Comparison of ENCODE assay signal across 8 mouse cellular contexts in the genomic region with DNA sequence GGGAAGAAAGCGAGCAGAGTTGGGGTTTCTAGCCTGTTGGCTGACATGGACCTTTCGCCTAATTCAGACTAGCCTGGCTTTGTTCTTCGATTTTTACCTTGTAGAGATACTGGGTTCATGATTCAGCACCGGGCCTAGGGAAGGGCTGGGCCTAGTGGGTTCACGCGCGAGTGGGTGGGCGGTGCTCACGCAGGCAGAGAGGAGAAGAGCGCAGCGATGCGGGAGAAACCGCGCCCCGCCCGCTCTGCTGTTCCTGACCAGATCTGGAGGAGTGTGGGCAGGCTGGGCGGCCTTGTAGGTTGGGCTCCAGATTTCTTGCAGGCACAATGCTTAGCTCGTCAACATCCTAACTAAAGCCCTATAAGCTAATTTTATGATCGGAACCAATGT. TPM values are rescaled to one million over a fixed set of nuclear protein-coding genes. Genes with fewer than 3 reads are reported as not detected.
DNase-seq lines count a peak whose midpoint lies in the region; ATAC-seq and TF ChIP-seq lines count a peak whose summit lies in the region.

No protein-coding gene starts in this region.

- peak overlapping the region; percentile 64 for H3K4me3 ChIP-seq in neural tube, embryonic 15.5 days (replicated peaks)
- H3K4me3 ChIP-seq in thymus, adult 2 months (ENCODE audit: control insufficient read depth, insufficient read depth, low read length): no peak overlapping the region

- H3K4me1 ChIP-seq in neural tube, embryonic 15.5 days: peaks cover 24% of the 10 kb centered on the region
- H3K4me1 ChIP-seq in thymus, adult 2 months (replicated peaks; ENCODE audit: control insufficient read depth, insufficient read depth, low read length): 0 out of 2 replicates have a peak, but pooled peaks cover 3% of the 10 kb centered on the region

- peak overlapping the region; percentile 85 for H3K9ac ChIP-seq in neural tube, embryonic 15.5 days (replicated peaks)

- no peak for TF ChIP-seq CTCF in thymus, adult 2 months (IDR thresholded peaks at IDR 0.05; ENCODE audit: borderline replicate concordance, control insufficient read depth, extremely low read depth, insufficient read depth, low read length, poor library complexity)

- peak; percentile 26 for DNase-seq in adrenal gland, postnatal 14 days
- DNase-seq in adrenal gland, postnatal 25 days: no peak
- peak; percentile 85 to 86 for DNase-seq in cerebellum, postnatal 14 days
- peak; percentile 85 to 91 for DNase-seq in frontal cortex, postnatal 36 days (ENCODE audit: low spot score in 2 of 2)
- peak; percentile 89 to 95 for DNase-seq in left cerebral cortex, postnatal 25 days (ENCODE audit: low spot score in 2 of 2)
- no peak for DNase-seq in thymus, adult 2 months
- no peak for DNase-seq in gastrocnemius, postnatal 36 days

- H3K27me3 ChIP-seq in neural tube, embryonic 15.5 days (replicated peaks): no peaks in the 10 kb centered on the region
- H3K27me3 ChIP-seq in thymus, adult 2 months (ENCODE audit: control insufficient read depth, insufficient read depth, low read length): no peaks in the 10 kb centered on the region

- 17% methylated on average over 19 of the region's 19 CpGs for WGBS in neural tube, embryonic 15.5 days
- 77% methylated on average over 19 of the region's 19 CpGs for WGBS in thymus, adult 2 months

- peak overlapping the region; percentile 97 for H3K27ac ChIP-seq in neural tube, embryonic 15.5 days (replicated peaks)
- no peak overlapping the region for H3K27ac ChIP-seq in thymus, adult 2 months (ENCODE audit: control insufficient read depth, insufficient read depth, low read length)

- intact Hi-C loops in left cerebral cortex, postnatal 25 days (cut with DNase I): no loop called here
- intact Hi-C loops in gastrocnemius, postnatal 36 days (cut with DNase I): no loop called here

- no peaks in the 10 kb centered on the region for H3K36me3 ChIP-seq in neural tube, embryonic 15.5 days
- no peaks in the 10 kb centered on the region for H3K36me3 ChIP-seq in thymus, adult 2 months (ENCODE audit: control insufficient read depth, insufficient read depth, low read length)

- no peaks in the 10 kb centered on the region for H3K9me3 ChIP-seq in neural tube, embryonic 15.5 days (replicated peaks)

- peak overlapping the region; percentile 68 for H3K4me2 ChIP-seq in neural tube, embryonic 15.5 days

- no peak for TF ChIP-seq POLR2A in thymus, adult 2 months (IDR thresholded peaks at IDR 0.05; ENCODE audit: control insufficient read depth, extremely low read depth, insufficient read depth, low read length, poor library complexity)

- peak; percentile 89 for ATAC-seq in neural tube, embryonic 15.5 days (ENCODE audit: low FRiP score)

RNA-seq across cellular contexts. Expression of gene Map4k5, which starts 15.5 kb away (rescaled TPM):
- total RNA-seq in adrenal gland, postnatal 14 days (2021): 31.4 and 34.4 TPM in 2 replicates
- 35.4 and 37.4 TPM in 2 replicates for total RNA-seq in adrenal gland, postnatal 25 days (2021)
- total RNA-seq in left cerebral cortex, postnatal 25 days (2021): 10 to 100 TPM; 41.7 to 46.2 TPM
- polyA plus RNA-seq in neural tube, embryonic 15.5 days (2015; fragmentation: Nextera tagmentation; extraction: Ambion mirVana): 25.4 and 25.8 TPM in 2 replicates
- polyA plus RNA-seq in thymus, adult 2 months (2012; rRNA removed): 11.3 and 17.1 TPM in 2 replicates
- 10 to 100 TPM; 18.2 to 20.5 TPM for total RNA-seq in gastrocnemius, postnatal 36 days (2021)

RNA-seq across cellular contexts. Expression of gene Atl1, which starts 16.1 kb away (rescaled TPM):
- total RNA-seq in adrenal gland, postnatal 14 days (2021): 5.4 and 11.5 TPM in 2 replicates
- 6.3 and 8.0 TPM in 2 replicates for total RNA-seq in adrenal gland, postnatal 25 days (2021)
- 100 to 1,000 TPM; 236 to 246 TPM for total RNA-seq in left cerebral cortex, postnatal 25 days (2021)
- 122 and 155 TPM in 2 replicates for polyA plus RNA-seq in neural tube, embryonic 15.5 days (2015; fragmentation: Nextera tagmentation; extraction: Ambion mirVana)
- polyA plus RNA-seq in thymus, adult 2 months (2012; rRNA removed): 0.75 and 0.91 TPM in 2 replicates
- 1 to 10 TPM; 1.7 to 2.1 TPM for total RNA-seq in gastrocnemius, postnatal 36 days (2021)

Comparison
In these comparisons a context has a peak if more than half of its experiments do, and no peak if none do; other contexts are left out.
1. DNase-seq: peak in adrenal gland, postnatal 14 days (single experiment), cerebellum, postnatal 14 days (2 of 2), frontal cortex, postnatal 36 days (2 of 2) and left cerebral cortex, postnatal 25 days (2 of 2); none in adrenal gland, postnatal 25 days (single experiment), thymus, adult 2 months (single experiment) and gastrocnemius, postnatal 36 days (0 of 2).
2. RNA of gene Atl1, which starts 16.1 kb away (total RNA-seq): 236 to 246 TPM in left cerebral cortex, postnatal 25 days; 6.3 to 8.0 TPM in adrenal gland, postnatal 25 days, 5.4 to 11.5 TPM in adrenal gland, postnatal 14 days and 1.7 to 2.1 TPM in gastrocnemius, postnatal 36 days; every median in the first group is over 10 times any median in the second.